Mouse (Mus musculus) stomach, postnatal 0 days (tissue): ENCODE measurements around the gene 4930507D05Rik. TPM values are rescaled to one million over a fixed set of nuclear protein-coding genes. Genes with fewer than 3 reads are reported as not detected.

Experiments used
- ATAC-seq: fragments of 200-750 bp; cut with Nextera tagmentation; 2 replicates; pipeline ENCODE4 v1.8.0; 2017; ENCODE audit not compliant: low FRiP score, low TSS enrichment
- DNase-seq: peaks from one replicate; pipeline ENCODE4 v3.0.0-alpha.2; 2016; ENCODE audit warnings: low spot score
- H3K27ac ChIP-seq: fragments of 300-500 bp; sonication (generic); replicated peaks from 2 replicates; pipeline ENCODE4 v1.5.1; 2014; ENCODE audit warnings: mild to moderate bottlenecking, control low read depth
- H3K27me3 ChIP-seq: fragments of 300-500 bp; sonication (generic); 2 replicates; pipeline ENCODE4 v1.6.1; 2014; ENCODE audit warnings: low read length; ENCODE audit not compliant: control insufficient read depth, insufficient read depth
- H3K36me3 ChIP-seq: fragments of 300-500 bp; sonication (generic); 2 replicates; pipeline ENCODE4 v1.6.1; 2014; ENCODE audit warnings: low read length, mixed read lengths; ENCODE audit not compliant: control insufficient read depth, insufficient read depth
- H3K4me1 ChIP-seq: fragments of 300-500 bp; sonication (generic); replicated peaks from 2 replicates; pipeline ENCODE4 v1.6.1; 2014; ENCODE audit warnings: antibody characterized with exemption; ENCODE audit not compliant: control insufficient read depth, insufficient read depth
- H3K4me2 ChIP-seq: fragments of 300-500 bp; sonication (generic); replicated peaks from 2 replicates; pipeline ENCODE4 v1.6.1; 2014; ENCODE audit warnings: low read depth, mild to moderate bottlenecking, control low read depth, moderate library complexity
- H3K4me3 ChIP-seq: fragments of 300-500 bp; sonication (generic); 2 replicates; pipeline ENCODE4 v1.5.1; 2014; ENCODE audit warnings: low read depth, low read length, control low read depth
- H3K9ac ChIP-seq: fragments of 300-500 bp; sonication (generic); 2 replicates; pipeline ENCODE4 v1.6.1; 2014; ENCODE audit warnings: mild to moderate bottlenecking, low read length, control low read depth, mixed read lengths
- H3K9me3 ChIP-seq: fragments of 300-500 bp; sonication (generic); 2 replicates; pipeline ENCODE4 v1.6.1; 2016; ENCODE audit warnings: low read length; ENCODE audit not compliant: control insufficient read depth
- CTCF ChIP-seq: IDR thresholded peaks from 2 replicates; pipeline ENCODE4 v1.5.1; 2016; ENCODE audit warnings: antibody characterized with exemption, low read depth, mild to moderate bottlenecking, moderate library complexity
- EP300 ChIP-seq: optimal IDR thresholded peaks from 2 replicates; pipeline ENCODE3; 2016; ENCODE audit warnings: antibody characterized with exemption
- WGBS: fragments of 180-500 bp; shearing (Covaris S2); extraction: QIAGEN DNeasy Blood & Tissue Kit; methylation state at CpG from one replicate; pipeline ENCODE4 v1.1.7; 2014; 5-methylcytosine and 5-hydroxymethylcytosine counted together
- polyA plus RNA-seq: library from polyadenylated mRNA; unstranded; fragments of >200 nt; fragmentation: Nextera tagmentation; extraction: Ambion mirVana; gene quantifications from 2 replicates; pipeline ENCODE4 v1.2.1, GENCODE M21; 2015

The 4930507D05Rik gene
- polyA plus RNA-seq, 1 experiment from 2014 or later = 0.21 TPM

DNA sequence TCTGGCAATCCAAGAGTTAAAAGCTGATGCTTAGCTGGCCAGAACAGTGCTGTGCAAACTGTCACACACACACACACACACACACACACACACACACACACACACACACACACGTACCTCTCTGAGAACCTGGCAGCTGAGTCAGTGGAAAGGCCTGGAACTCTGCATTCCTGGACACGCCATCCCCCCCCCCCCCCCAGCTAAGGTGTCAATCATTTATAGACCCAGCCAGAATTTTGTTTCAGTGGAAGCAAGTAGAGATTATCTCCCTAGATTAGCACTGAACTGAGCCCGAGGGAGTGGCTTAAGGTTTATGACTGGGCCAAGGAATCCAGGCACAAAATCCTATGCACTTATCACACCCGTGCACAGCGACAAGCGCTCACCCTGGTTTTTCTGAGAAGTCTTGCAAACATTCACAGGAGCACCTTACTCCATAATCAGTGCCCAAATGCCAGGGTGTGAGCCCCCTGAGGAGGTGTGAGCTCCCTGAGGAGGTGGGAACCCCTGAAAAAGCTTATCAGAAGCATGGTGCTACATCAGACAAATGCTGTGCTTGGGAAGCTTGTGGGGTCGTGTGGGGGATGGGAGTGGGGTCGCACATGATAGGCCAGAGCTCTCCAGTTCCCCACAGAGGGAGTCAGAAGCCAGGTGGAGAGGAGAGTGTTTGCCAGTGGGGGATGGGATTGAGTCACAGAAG lies 36.2 kb upstream of the 4930507D05Rik start:
- WGBS = 6% methylated on average over 8 of the region's 8 CpGs
- ATAC-seq (peak; percentile 75), DNase-seq (peak; percentile 81)
- H3K27ac ChIP-seq = peak overlapping the region; percentile 71
- no peaks in the 10 kb centered on the region for H3K4me1 ChIP-seq
- TF ChIP-seq EP300 (no peak), CTCF (no peak)
- no peaks in the 10 kb centered on the region for H3K27me3 ChIP-seq
- H3K4me2 ChIP-seq = no peak overlapping the region
- H3K9ac ChIP-seq = no peak overlapping the region
- no peaks in the 10 kb centered on the region for H3K9me3 ChIP-seq
- H3K36me3 ChIP-seq = no peaks in the 10 kb centered on the region
- no peak overlapping the region for H3K4me3 ChIP-seq

DNA sequence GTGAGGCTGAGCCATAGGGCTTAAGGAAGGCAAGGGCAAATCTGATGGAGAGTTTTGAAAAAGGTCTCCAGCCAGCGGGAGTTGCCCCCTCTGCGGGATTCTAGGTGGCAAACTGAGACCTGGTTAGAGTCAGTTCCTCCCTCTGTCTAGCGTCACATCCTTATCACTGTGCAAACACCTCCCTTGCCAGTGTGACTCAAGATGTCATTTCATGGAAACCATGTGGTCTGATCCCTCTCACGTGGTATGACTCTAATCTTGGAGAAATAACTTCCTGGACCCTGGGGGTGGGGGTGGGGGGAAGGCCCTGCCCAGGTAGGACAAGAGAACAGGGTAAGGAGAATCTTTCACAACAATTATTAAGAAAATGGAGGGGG lies 35.7 kb upstream of the 4930507D05Rik start:
- DNase-seq (peak; percentile 70), ATAC-seq (peak; percentile 81)
- Histone ChIP-seq H3K36me3 (no peaks in the 10 kb centered on the region), H3K9me3 (no peaks in the 10 kb centered on the region), H3K4me3 (no peak overlapping the region), H3K27me3 (no peaks in the 10 kb centered on the region), H3K4me2 (no peak overlapping the region), H3K4me1 (no peaks in the 10 kb centered on the region), H3K27ac (peak overlapping the region; percentile 71), H3K9ac (no peak overlapping the region)
- TF ChIP-seq EP300 (no peak), CTCF (no peak)
- 15% methylated on average over 4 of the region's 4 CpGs for WGBS

- Histone ChIP-seq H3K9me3 (no peaks in the 10 kb centered on the region), H3K27ac (no peak overlapping the region), H3K36me3 (no peaks in the 10 kb centered on the region), H3K4me3 (no peak overlapping the region), H3K9ac (no peak overlapping the region), H3K4me1 (no peaks in the 10 kb centered on the region), H3K4me2 (no peak overlapping the region), H3K27me3 (no peaks in the 10 kb centered on the region)
- ATAC-seq = no peak
- no peak for DNase-seq
- WGBS = 59% methylated on average over 7 of the region's 7 CpGs
- TF ChIP-seq CTCF = no peak
- TF ChIP-seq EP300 = no peak
These were observed 30.4 kb upstream of the 4930507D05Rik start for GRCm38 (mm10) chr10:62418831-62419356.

GRCm38 (mm10) chr10:62419422-62419821 lies 29.9 kb upstream of the 4930507D05Rik start:
- ATAC-seq (no peak), DNase-seq (no peak)
- TF ChIP-seq EP300 = no peak
- TF ChIP-seq CTCF = no peak
- no peaks in the 10 kb centered on the region for H3K36me3 ChIP-seq
- H3K27ac ChIP-seq = 0 out of 2 replicates have a peak overlapping the region, but pooled peaks have one; percentile 8
- no peak overlapping the region for H3K9ac ChIP-seq
- WGBS = 60% methylated on average over 5 of the region's 5 CpGs
- no peak overlapping the region for H3K4me3 ChIP-seq
- H3K27me3 ChIP-seq = no peaks in the 10 kb centered on the region
- H3K9me3 ChIP-seq = no peaks in the 10 kb centered on the region
- no peaks in the 10 kb centered on the region for H3K4me1 ChIP-seq
- no peak overlapping the region for H3K4me2 ChIP-seq

GRCm38 (mm10) chr10:62420399-62420798 lies 28.9 kb upstream of the 4930507D05Rik start:
- H3K9ac ChIP-seq = no peak overlapping the region
- 47% methylated on average over 6 of the region's 6 CpGs for WGBS
- no peaks in the 10 kb centered on the region for H3K4me1 ChIP-seq
- no peak for TF ChIP-seq CTCF
- TF ChIP-seq EP300 = no peak
- H3K9me3 ChIP-seq = no peaks in the 10 kb centered on the region
- no peaks in the 10 kb centered on the region for H3K36me3 ChIP-seq
- ATAC-seq = no peak
- no peak overlapping the region for H3K4me2 ChIP-seq
- no peak overlapping the region for H3K27ac ChIP-seq
- no peaks in the 10 kb centered on the region for H3K27me3 ChIP-seq
- no peak for DNase-seq
- no peak overlapping the region for H3K4me3 ChIP-seq

- no peak for ATAC-seq
- DNase-seq = no peak
These were observed 28.2 kb upstream of the 4930507D05Rik start for GRCm38 (mm10) chr10:62421127-62421526.

More at GRCm38 (mm10) chr10:62421127-62421526, 28.2 kb upstream of the 4930507D05Rik start:
- WGBS = 63% methylated on average over 3 of the region's 3 CpGs
- H3K4me3 ChIP-seq = no peak overlapping the region
- no peak overlapping the region; the same call in 1 of the 2 replicates for H3K9ac ChIP-seq
- no peaks in the 10 kb centered on the region for H3K36me3 ChIP-seq
- 0 out of 2 replicates have a peak overlapping the region, but pooled peaks have one; percentile 35 for H3K27ac ChIP-seq
- H3K4me2 ChIP-seq = no peak overlapping the region
- TF ChIP-seq EP300 (no peak), CTCF (no peak)
- H3K4me1 ChIP-seq = no peaks in the 10 kb centered on the region
- no peaks in the 10 kb centered on the region for H3K27me3 ChIP-seq
- no peaks in the 10 kb centered on the region for H3K9me3 ChIP-seq
